Mouse (Mus musculus) embryonic facial prominence, embryonic 13.5 days (tissue): Measurements from ENCODE around the gene Kmt2b. TPM values are rescaled to one million over a fixed set of nuclear protein-coding genes. Genes with fewer than 3 reads are reported as not detected.

Experiments used
- ATAC-seq: fragments of 200-750 bp; cut with Nextera tagmentation; 2 replicates; pipeline ENCODE4 v1.8.0; 2017; ENCODE audit warnings: low read depth; ENCODE audit not compliant: insufficient number of reproducible peaks, insufficient read depth, low FRiP score, low TSS enrichment
- H3K27ac ChIP-seq: fragments of 300-500 bp; sonication (generic); 2 replicates; pipeline ENCODE4 v1.5.1; 2015; ENCODE audit warnings: moderate library complexity, mild to moderate bottlenecking, inconsistent platforms
- H3K27me3 ChIP-seq: fragments of 300-500 bp; sonication (generic); 2 replicates; pipeline ENCODE4 v1.6.1; 2015; ENCODE audit warnings: mild to moderate bottlenecking, inconsistent platforms
- H3K36me3 ChIP-seq: fragments of 300-500 bp; sonication (generic); 2 replicates; pipeline ENCODE4 v1.6.1; 2015; ENCODE audit warnings: mild to moderate bottlenecking, inconsistent platforms
- H3K4me1 ChIP-seq: fragments of 300-500 bp; sonication (generic); 2 replicates; pipeline ENCODE4 v1.6.1; 2015; ENCODE audit warnings: inconsistent platforms
- H3K4me2 ChIP-seq: fragments of 300-500 bp; sonication (generic); 2 replicates; pipeline ENCODE4 v1.6.1; 2015; ENCODE audit warnings: moderate library complexity, mild to moderate bottlenecking, inconsistent platforms
- H3K4me3 ChIP-seq: fragments of 300-500 bp; sonication (generic); 2 replicates; pipeline ENCODE4 v1.5.1; 2015; ENCODE audit warnings: mild to moderate bottlenecking, inconsistent platforms
- H3K9ac ChIP-seq: fragments of 300-500 bp; sonication (generic); 2 replicates; pipeline ENCODE4 v1.6.1; 2015; ENCODE audit warnings: mild to moderate bottlenecking, inconsistent platforms
- H3K9me3 ChIP-seq: fragments of 300-500 bp; sonication (generic); 2 replicates; pipeline ENCODE4 v1.6.1; 2016; ENCODE audit warnings: inconsistent platforms
- WGBS: fragments of 180-500 bp; shearing (Covaris S2); methylation state at CpG from one replicate; pipeline ENCODE4 v1.1.7; 2015; ENCODE audit warnings: mixed read lengths; 5-methylcytosine and 5-hydroxymethylcytosine counted together
- polyA plus RNA-seq: library from polyadenylated mRNA; unstranded; fragments of >200 nt; fragmentation: Nextera tagmentation; extraction: Ambion mirVana; gene quantifications from 2 replicates; pipeline ENCODE4 v1.2.1, GENCODE M21; 2015

The Kmt2b gene
- 9.3 and 13.8 TPM in 2 replicates for polyA plus RNA-seq

DNA sequence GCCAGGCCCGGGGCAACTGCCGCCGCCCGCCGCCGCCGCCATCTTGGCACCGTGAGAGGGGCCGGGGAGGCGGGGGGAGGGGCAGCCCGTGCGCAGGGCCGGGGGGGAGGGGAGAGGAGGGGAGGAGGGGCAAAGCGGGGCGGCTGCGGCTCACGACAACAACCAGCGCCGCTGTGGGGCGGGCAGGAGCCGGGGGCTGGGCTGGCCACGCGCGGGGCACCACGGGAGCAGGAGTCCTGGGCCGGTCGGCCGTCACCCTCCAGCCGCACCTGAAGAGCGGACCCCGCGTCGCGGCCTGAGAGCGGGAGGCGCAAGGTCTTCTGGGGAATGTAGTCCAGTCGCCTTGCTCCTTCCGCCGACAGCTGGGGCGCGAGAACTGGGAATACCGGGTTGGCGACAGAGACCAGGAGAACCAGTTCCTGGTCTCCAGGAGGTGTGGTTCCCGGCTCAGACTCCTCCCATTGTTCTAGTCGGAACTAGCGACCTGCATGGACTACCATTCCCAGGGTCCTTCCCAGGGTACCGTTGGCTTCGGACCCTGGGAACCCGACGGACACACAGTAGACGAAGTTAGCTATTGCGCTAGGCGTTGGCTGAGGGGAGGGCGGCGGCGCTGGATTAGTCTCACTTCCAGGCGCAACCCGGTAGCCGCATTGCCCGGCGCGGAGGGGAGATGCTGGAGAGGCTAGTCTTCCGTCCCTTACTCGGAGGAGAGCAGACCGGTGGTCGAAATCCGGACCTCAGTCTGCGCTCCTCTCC lies at the start of gene Kmt2b:
Kmt2b (minus strand) TSS at position 51 of the 759 bp plus-strand sequence.
- WGBS = under 1% methylated on average over 53 of the region's 68 CpGs
- ATAC-seq = peak; percentile 95
- H3K9me3 ChIP-seq = no peaks in the 10 kb centered on the region
- H3K4me1 ChIP-seq = peaks cover 19% of the 10 kb centered on the region
- H3K4me3 ChIP-seq = peak within 1 kb of the TSS; percentile 99
- peaks cover 30% of the 10 kb centered on the region for H3K36me3 ChIP-seq
- H3K4me2 ChIP-seq = peak within 1 kb of the TSS; percentile 84
- peak within 1 kb of the TSS; percentile 92 for H3K27ac ChIP-seq
- peak within 1 kb of the TSS; percentile 99 for H3K9ac ChIP-seq
- H3K27me3 ChIP-seq = no peaks in the 10 kb centered on the region

GRCm38 (mm10) chr7:30636395-30636794 lies 47.9 kb upstream of the Kmt2b start:
- H3K4me2 ChIP-seq = no peak overlapping the region
- H3K27me3 ChIP-seq = peaks cover 59% of the 10 kb centered on the region
- WGBS = 24% methylated on average over 11 of the region's 11 CpGs
- peaks cover 17% of the 10 kb centered on the region for H3K36me3 ChIP-seq
- no peak overlapping the region for H3K27ac ChIP-seq
- H3K9me3 ChIP-seq = no peaks in the 10 kb centered on the region
- ATAC-seq = no peak
- H3K4me1 ChIP-seq = peaks cover 10% of the 10 kb centered on the region
- no peak overlapping the region for H3K4me3 ChIP-seq
- no peak overlapping the region for H3K9ac ChIP-seq

GRCm38 (mm10) chr7:30635752-30636151 lies 47.2 kb upstream of the Kmt2b start, which contains the start of gene Etv2:
Gene Etv2, minus strand, starts transcription at chr7:30635852.
- Histone ChIP-seq H3K36me3 (peaks cover 11% of the 10 kb centered on the region), H3K27me3 (peaks cover 64% of the 10 kb centered on the region), H3K9me3 (no peaks in the 10 kb centered on the region), H3K4me1 (peaks cover 10% of the 10 kb centered on the region), H3K4me3 (peak within 1 kb of the TSS; percentile 29), H3K4me2 (peak within 1 kb of the TSS; percentile 45), H3K27ac (no peak within 1 kb of the TSS), H3K9ac (no peak within 1 kb of the TSS)
- WGBS = 3% methylated on average over 5 of the region's 5 CpGs
- ATAC-seq = no peak

DNA sequence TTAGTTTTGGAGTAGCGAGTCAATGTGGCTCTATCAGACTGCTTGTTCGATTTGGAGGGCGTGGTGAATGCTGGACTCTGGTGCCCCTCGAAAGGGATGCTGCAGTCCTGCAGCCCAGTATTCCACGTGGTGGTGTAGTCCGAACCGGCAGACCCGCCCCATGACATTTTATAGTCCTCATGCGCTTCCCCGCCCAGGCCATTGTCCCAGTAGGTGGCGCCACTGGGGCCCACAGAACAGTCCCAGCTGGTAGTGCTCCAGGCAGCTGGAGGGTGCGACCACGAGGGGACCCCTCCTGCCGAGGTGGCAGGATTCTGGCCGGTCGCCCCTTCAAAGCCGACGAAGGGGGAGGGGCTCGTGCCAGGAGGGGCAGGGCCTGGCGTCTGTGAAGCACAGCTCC lies 46.1 kb upstream of the Kmt2b start:
- no peaks in the 10 kb centered on the region for H3K9me3 ChIP-seq
- H3K4me3 ChIP-seq = peak overlapping the region; percentile 29
- H3K4me2 ChIP-seq = peak overlapping the region; percentile 45
- H3K9ac ChIP-seq = no peak overlapping the region
- H3K27me3 ChIP-seq = peaks cover 69% of the 10 kb centered on the region
- no peaks in the 10 kb centered on the region for H3K36me3 ChIP-seq
- no peak for ATAC-seq
- peaks cover 10% of the 10 kb centered on the region for H3K4me1 ChIP-seq
- under 1% methylated on average over 18 of the region's 20 CpGs for WGBS
- no peak overlapping the region for H3K27ac ChIP-seq

GRCm38 (mm10) chr7:30633762-30634412 lies 45.4 kb upstream of the Kmt2b start:
- Histone ChIP-seq H3K27ac (no peak overlapping the region), H3K36me3 (no peaks in the 10 kb centered on the region), H3K9me3 (no peaks in the 10 kb centered on the region), H3K9ac (0 out of 2 replicates have a peak overlapping the region, but pooled peaks have one; percentile 16), H3K27me3 (peaks cover 74% of the 10 kb centered on the region), H3K4me2 (peak overlapping the region; percentile 45; the same call in 1 of the 2 replicates), H3K4me3 (peak overlapping the region; percentile 6; the same call in 1 of the 2 replicates), H3K4me1 (peaks cover 10% of the 10 kb centered on the region)
- WGBS = 5% methylated on average over 27 of the region's 27 CpGs
- ATAC-seq = no peak

GRCm38 (mm10) chr7:30629013-30629412 lies 40.5 kb upstream of the Kmt2b start:
- H3K4me1 ChIP-seq = peaks cover 14% of the 10 kb centered on the region
- no peak overlapping the region for H3K27ac ChIP-seq
- H3K27me3 ChIP-seq = peaks cover 45% of the 10 kb centered on the region
- H3K9me3 ChIP-seq = no peaks in the 10 kb centered on the region
- no peak overlapping the region for H3K4me3 ChIP-seq
- H3K9ac ChIP-seq = no peak overlapping the region
- H3K36me3 ChIP-seq = peaks cover 4% of the 10 kb centered on the region; the same call in 1 of the 2 replicates
- no peak for ATAC-seq
- H3K4me2 ChIP-seq = no peak overlapping the region

DNA sequence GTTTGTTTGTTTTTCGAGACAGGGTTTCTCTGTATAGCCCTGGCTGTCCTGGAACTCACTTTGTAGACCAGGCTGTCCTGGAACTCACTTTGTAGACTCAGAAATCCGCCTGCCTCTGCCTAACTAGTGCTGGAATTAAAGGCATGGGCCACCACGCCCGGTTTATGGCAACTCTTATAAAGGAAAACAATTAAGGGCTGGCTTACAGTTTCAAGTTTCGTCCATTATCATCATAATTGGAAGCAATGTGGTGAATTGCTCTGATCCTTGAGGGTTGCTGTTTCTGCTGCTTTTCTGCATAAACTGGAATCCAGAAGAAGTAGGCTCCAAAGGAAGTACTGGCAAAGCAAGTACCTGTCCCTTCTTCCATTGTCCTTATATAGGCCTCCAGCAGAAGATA lies 38.1 kb upstream of the Kmt2b start:
- 80% methylated on average over 5 of the region's 5 CpGs for WGBS
- H3K27ac ChIP-seq = no peak overlapping the region
- peaks cover 9% of the 10 kb centered on the region for H3K4me1 ChIP-seq
- peaks cover 27% of the 10 kb centered on the region for H3K36me3 ChIP-seq
- no peak overlapping the region for H3K9ac ChIP-seq
- ATAC-seq = no peak
- no peak overlapping the region for H3K4me3 ChIP-seq
- H3K27me3 ChIP-seq = peaks cover 22% of the 10 kb centered on the region
- peak overlapping the region; percentile 91; the same call in 1 of the 2 replicates for H3K4me2 ChIP-seq
- no peaks in the 10 kb centered on the region for H3K9me3 ChIP-seq

DNA sequence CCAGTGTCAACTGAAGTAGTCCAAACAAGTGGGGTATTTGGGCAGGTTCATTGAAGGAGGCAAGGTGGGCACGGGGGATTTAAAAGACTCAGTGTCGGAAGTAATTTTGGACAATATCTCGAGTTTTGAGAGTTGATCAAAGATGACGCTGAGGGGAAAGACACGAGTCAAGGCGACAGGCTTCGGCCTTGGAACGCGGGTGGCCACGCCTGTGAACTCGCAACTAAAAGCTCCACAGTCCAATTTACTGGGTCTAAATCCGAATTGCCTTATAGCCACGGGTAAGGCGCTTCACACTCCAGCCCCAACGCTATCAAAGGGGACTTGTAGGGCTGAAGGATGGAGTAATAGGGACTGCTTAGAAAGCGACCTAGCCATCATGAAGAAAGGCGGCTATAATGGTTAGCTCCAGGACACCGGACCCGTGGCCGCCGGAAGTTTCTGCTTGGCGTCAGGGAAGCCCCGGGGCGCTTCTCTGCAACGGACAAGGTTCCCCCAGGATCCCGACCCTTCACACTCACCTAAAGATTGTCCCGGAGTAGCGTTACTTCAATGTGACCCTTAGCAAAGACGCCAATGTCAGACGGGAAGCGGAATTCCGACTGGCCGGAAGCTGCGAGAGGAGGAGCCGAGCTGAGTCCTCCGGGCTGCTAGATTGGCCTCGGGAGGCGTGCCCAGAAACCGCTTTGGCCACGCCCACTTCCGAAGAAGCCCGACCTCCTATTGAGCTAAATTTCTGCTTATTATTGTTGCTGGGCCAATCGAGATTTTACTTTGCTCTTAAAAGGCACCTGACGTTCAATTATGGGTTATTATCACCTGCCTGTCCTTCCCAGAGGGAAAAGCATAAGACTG lies 37.2 kb upstream of the Kmt2b start, which contains the start of gene Cox6b1:
Cox6b1 (minus strand) TSS at position 622 of the 855 bp plus-strand sequence.
- Histone ChIP-seq H3K36me3 (peaks cover 34% of the 10 kb centered on the region), H3K9me3 (no peaks in the 10 kb centered on the region), H3K4me1 (peaks cover 9% of the 10 kb centered on the region), H3K27me3 (peaks cover 14% of the 10 kb centered on the region), H3K9ac (peak within 1 kb of the TSS; percentile 91), H3K4me2 (peak within 1 kb of the TSS; percentile 91), H3K27ac (peak within 1 kb of the TSS; percentile 48), H3K4me3 (peak within 1 kb of the TSS; percentile 83)
- 2% methylated on average over 44 of the region's 44 CpGs for WGBS
- ATAC-seq = peak; percentile 84

DNA sequence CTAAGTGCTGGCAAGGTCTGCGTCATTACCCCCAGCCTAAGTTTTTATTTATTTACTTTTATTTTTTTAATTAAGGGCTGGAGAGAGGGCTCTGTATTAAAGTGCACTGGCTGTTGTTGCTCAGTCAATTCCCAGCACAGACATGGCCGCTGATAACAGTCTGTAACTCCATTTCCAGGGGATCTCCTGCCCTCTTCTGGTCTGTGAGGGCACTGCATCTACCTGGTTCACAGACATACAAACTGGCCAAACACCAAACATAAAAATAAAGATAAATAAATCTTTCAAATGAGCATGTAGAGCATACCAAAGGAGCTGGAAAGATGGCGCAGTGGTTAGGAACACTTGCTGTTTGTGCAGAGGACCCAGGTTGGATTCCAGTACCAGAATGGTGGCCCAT lies 30.7 kb upstream of the Kmt2b start:
- Histone ChIP-seq H3K4me2 (no peak overlapping the region), H3K27ac (no peak overlapping the region), H3K27me3 (no peaks in the 10 kb centered on the region), H3K9me3 (no peaks in the 10 kb centered on the region), H3K36me3 (peaks cover 83% of the 10 kb centered on the region), H3K4me3 (no peak overlapping the region), H3K4me1 (no peaks in the 10 kb centered on the region), H3K9ac (no peak overlapping the region)
- no peak for ATAC-seq
- WGBS = 90% methylated on average over 3 of the region's 3 CpGs

GRCm38 (mm10) chr7:30618658-30619057 lies 30.1 kb upstream of the Kmt2b start:
- Histone ChIP-seq H3K9me3 (no peaks in the 10 kb centered on the region), H3K4me1 (no peaks in the 10 kb centered on the region), H3K27me3 (no peaks in the 10 kb centered on the region), H3K4me3 (no peak overlapping the region), H3K4me2 (no peak overlapping the region), H3K9ac (no peak overlapping the region), H3K27ac (no peak overlapping the region), H3K36me3 (peaks cover 78% of the 10 kb centered on the region)
- WGBS = 93% methylated on average over 9 of the region's 9 CpGs
- ATAC-seq = no peak

GRCm38 (mm10) chr7:30615049-30615760 lies 26.7 kb upstream of the Kmt2b start:
- Histone ChIP-seq H3K4me3 (no peak overlapping the region), H3K36me3 (peaks cover 50% of the 10 kb centered on the region), H3K9ac (no peak overlapping the region), H3K4me2 (no peak overlapping the region), H3K4me1 (no peaks in the 10 kb centered on the region), H3K27me3 (no peaks in the 10 kb centered on the region), H3K9me3 (no peaks in the 10 kb centered on the region), H3K27ac (no peak overlapping the region)
- 62% methylated on average over 5 of the region's 5 CpGs for WGBS
- ATAC-seq = no peak
